Mouse (Mus musculus) B cell, adult 2 months (primary cell): ENCODE data around the gene Slc17a1.
A peak's percentile ranks its signal among the peaks of the same experiment; 100 is the strongest.

ENCODE experiments used
- DNase-seq, 2 experiments: peaks; one replicate each; pipeline ENCODE4 v3.0.0; 2022

Slc17a1 gene

DNA sequence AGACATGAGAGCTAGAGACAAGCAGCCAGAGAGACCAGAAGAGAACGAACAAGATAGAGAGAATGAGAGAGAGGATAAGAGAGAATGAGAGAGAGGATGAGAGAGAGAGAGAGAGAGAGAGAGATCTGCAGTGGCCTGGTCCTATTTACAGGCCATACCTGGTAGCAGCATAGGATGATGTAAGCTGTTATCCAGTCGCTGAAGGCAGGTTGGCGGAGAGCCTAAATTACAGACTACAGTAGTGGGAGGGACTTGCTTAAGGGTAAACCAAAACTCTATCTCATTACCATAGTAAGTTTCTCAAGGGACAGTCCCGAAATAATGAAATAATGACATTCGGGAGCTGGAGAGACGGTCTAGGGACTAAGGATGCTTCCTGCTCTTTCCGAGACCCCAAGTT lies at the start of gene Slc17a1:
Slc17a1 (plus strand) TSS at position 346 of the 400 bp plus-strand sequence.
- DNase-seq: no peak

DNA sequence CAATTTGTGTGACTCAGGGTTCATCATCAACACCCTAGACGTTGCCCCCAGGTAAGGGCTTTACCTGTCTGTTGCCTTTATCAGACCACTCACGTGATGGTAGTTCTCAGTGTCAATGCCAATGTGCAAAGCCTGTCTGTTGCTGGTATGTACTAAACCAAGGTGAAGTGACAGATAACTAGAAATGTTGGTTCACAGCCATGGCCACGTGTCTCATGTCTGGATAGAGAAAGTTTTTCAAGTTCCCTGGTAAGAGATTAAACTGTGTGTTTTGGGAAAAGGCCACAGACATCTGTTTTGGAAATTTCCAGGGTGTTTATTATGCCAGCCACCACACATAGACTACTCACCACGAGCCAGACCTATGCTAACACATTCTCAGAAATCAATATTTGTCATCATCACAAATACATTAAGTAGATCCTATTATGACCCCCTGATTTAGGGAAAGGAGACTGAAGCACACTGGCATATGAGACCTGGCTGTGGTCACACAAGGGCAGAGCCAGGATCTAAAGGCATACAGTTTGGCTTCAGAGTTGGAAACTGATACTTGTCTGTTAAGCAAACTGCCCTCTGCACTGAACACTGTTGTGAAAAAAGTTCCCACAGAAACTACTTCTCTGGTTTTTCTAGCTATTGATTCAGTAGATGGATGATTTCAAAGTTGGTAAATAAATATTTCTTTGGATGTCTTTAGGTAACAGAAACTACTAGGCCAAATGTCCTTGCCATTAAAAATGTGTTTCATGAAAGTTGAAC lies 47.2 kb upstream of the Slc17a1 start:
- no peak for DNase-seq

DNA sequence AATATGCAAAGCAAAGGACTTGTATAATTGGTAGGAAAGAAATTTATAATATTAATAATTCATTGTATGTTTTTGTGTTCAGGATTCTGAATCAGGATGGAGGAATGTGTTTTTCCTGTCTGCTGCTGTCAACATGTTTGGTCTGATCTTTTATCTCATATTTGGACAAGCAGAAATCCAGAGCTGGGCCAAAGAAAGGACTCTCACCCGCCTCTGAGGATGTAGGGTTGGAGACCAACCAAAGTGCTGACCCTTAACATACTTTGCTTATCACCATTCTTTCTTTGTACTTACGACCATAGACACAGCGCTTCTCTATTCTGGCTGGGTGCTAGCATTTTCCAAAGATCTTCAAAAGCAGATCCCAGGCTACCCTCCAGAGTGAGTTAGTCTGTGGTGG lies 45.3 kb upstream of the Slc17a1 start:
- no peak for DNase-seq

DNA sequence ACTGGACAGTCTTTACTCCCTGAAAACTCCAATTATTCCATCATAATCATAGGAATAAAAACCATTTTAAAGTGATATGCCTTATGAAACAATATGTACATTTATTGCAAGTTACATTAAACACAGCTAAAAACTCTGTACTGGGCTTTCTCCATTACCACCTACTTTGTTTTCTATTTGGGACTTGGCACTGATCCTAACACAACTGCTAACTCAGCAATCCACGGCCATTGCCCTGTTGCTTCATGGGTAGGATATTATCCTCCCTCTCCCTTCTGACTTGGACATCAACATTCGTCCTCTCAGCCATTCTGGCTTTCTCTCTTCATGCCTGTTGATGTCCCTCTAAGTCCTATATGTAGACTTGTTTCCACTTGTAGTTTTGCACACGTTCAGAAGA lies 40.9 kb upstream of the Slc17a1 start:
- no peak for DNase-seq

GRCm38 (mm10) chr13:23833053-23833452 lies 34.5 kb upstream of the Slc17a1 start:
- peak; percentile 38 to 42 for DNase-seq

DNA sequence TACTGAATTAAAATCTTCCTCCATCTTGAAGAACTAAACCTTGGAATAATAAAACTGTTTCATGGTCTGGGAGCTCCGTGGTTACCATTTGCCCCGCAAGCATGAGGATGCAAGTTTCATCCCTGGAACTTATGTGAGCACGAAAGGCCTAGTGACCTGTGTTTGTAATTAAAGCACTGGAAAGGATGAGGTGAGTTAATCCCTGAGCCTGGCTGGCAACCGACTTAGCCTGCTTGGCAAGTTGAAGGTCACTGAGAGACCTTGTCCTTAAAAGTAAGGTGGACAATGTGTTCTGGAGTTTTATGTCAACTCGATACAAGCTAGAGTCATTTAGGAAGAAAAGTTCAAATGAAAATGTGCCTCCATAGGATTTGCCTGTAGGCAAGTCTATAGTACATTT lies 32.7 kb upstream of the Slc17a1 start:
- no peak for DNase-seq

DNA sequence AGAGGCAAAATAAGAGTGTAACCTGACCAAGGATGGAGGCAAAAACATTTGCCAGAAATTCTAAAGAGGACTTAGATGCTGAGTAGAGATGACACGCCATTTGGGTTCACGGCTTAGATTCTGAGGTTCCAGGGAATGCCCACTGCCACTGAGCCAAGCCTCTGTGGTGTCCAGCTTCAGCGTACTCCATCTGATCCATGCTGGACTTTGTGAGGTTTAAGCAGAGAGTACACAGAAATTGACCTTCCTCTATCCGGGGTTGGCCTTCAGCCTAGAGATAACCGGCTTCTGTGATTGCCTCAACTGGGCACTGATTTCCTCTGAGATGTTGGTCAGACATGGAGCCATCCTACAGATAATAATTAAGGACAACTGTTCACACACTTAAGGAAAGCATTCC lies 30.9 kb upstream of the Slc17a1 start:
- DNase-seq: no peak

DNA sequence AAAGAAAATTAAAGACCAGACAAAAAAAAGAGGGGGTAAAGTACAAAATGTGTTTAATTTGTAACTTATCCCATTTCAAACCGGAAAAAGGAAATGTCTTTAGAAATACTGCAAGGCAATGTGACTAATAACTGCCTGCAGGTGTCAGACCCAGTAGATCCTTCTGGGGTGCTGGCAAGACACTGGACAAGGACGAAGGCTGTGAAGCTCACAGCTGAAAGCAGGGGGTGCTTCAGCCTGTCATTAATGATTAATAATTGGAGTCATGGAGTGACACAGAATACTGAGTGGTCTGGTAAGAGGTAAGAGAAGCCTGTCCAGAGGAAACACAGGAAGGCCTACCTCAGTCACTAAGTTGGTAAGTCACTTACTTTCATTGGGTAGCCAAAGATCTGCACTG lies 28.2 kb upstream of the Slc17a1 start, which contains the start of gene Slc17a3:
Slc17a3 (plus strand) TSS at position 127 of the 400 bp plus-strand sequence.
- DNase-seq: no peak

- no peak for DNase-seq
Measured at GRCm38 (mm10) chr13:23845851-23846250, 21.7 kb upstream of the Slc17a1 start.

- no peak for DNase-seq
Measured at GRCm38 (mm10) chr13:23849299-23849698, 18.3 kb upstream of the Slc17a1 start.

GRCm38 (mm10) chr13:23856401-23856800 lies 11.1 kb upstream of the Slc17a1 start:
- DNase-seq: no peak

DNA sequence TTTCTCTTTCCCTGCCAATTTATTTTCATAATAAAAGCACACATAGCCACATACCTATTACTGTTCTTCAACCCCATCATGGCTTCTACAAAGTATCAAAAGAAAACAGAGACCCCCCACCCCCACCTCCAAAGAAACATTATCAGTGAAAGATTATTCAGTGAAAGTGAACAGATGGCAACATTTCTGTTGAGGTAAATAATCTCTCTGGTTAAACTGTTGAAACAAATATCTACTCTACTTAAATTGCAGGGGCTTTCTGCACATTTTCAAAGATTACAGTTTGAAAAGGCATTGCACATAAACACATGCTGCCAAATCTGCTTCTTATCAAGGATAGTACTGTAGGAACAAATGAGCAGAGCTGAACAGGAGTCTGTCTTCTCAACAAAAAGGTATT lies 5.7 kb upstream of the Slc17a1 start:
- no peak for DNase-seq

GRCm38 (mm10) chr13:23864711-23865110 lies 2.8 kb upstream of the Slc17a1 start:
- no peak for DNase-seq

GRCm38 (mm10) chr13:23866086-23866710 lies 1.4 kb upstream of the Slc17a1 start:
- no peak for DNase-seq

DNA sequence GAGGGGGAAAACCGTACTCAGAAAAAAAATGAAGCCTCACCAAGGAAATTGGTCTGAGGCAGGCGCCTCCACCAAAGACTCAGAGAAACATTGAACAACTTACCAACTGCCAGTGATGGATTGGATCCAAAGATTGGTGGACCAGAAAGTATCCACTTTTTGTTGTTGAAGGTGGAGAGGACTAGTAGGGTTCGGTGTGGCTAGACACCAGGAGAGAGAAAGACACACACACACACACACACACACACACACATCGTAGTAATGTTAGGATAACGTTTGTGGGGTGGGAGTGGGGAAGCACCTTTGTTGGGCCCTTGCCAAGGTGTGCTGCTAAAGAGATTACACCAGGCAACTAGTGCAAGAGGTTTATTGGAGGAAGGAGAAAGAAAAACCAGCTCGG lies 550 bp upstream of the Slc17a1 start:
- DNase-seq: no peak

- DNase-seq: no peak
Measured at GRCm38 (mm10) chr13:23868790-23869533, 1.4 kb downstream of the Slc17a1 start.

- no peak for DNase-seq
Measured at GRCm38 (mm10) chr13:23869996-23870395, 2.4 kb downstream of the Slc17a1 start.

GRCm38 (mm10) chr13:23873141-23873540 lies 5.6 kb downstream of the Slc17a1 start:
- DNase-seq: no peak

DNA sequence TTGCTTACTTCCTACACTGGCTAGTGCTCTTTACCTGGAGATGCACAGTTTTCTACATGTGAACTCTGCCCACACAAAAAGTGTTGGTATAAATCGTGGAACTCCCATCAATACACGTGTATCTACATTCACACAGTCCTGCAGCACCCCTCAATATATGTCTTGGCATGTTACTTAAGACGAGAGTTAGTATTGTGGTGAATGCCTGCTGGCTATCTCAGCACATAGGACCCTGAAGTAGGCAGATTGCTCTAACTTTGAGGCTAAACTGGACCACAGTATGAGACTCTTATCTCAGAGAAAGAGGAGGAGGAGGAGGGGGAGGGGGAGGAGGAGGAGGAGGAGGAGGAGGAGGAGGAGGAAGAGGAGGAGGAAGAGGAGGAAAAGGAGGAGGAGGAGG lies 11.6 kb downstream of the Slc17a1 start:
- no peak for DNase-seq

GRCm38 (mm10) chr13:23879636-23880035 lies 12.1 kb downstream of the Slc17a1 start:
- peak; percentile 25 to 43 for DNase-seq

GRCm38 (mm10) chr13:23885540-23885939 lies 18.0 kb downstream of the Slc17a1 start:
- peak; percentile 56 to 67 for DNase-seq

DNA sequence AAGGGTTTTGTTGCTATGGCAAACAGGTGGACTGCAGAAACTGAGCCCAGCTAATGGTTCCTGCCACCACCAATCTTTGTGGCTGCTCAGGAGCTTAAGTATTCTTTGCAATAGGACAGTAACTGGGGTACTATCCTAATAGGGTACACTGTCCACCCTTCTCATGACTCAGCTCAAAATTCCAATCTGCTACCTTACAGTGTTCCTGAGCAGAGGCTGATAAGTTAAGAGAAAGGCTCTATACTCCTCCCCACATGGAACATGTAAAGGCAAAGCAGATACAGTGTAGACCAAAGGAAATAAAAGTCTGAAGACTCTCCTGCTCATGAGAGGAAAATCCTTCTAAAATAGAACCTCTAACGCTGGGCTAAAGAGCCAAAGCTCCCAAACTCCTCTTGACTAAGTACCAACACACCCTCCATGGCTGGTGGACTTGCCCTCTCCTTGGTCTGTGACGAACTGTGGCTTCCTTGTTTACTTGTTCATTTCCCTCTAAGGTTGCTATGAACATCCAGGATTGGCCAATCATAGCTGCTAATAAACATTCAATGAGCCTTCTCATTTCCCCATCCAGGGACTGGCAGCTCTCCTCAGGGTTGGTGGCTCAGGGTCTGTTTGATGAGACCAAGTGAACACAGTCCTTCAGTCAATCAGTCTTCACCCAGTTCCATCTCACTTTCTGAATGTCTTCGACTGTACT lies 19.6 kb downstream of the Slc17a1 start:
- DNase-seq: no peak

GRCm38 (mm10) chr13:23889011-23889605 lies 21.6 kb downstream of the Slc17a1 start:
- DNase-seq: no peak
